Mouse (Mus musculus) megakaryocyte, embryonic 14.5 days (primary cell): Measurements from ENCODE around the gene Trhde.

Experiments
- FLI1 ChIP-seq: IDR thresholded peaks from 2 replicates; pipeline ENCODE4 v1.6.1; 2012; ENCODE audit warnings: low read length, inconsistent platforms, mixed read lengths
- GATA1 ChIP-seq: IDR thresholded peaks from 3 replicates; pipeline ENCODE4 v1.6.1; 2012; ENCODE audit warnings: mixed read lengths, low read length, inconsistent platforms, borderline replicate concordance

- TF ChIP-seq GATA1 (no peak), FLI1 (no peak)
Measured at GRCm38 (mm10) chr10:114415717-114416116, 386.4 kb downstream of the Trhde start.
